Comparison of ENCODE assay signal across 8 mouse cellular contexts in genomic region chr3:108200329-108201323, GRCm38 (mm10). TPM values are rescaled to one million over a fixed set of nuclear protein-coding genes. Genes with fewer than 3 reads are reported as not detected.
DNase-seq lines count a peak whose midpoint lies in the region; ATAC-seq lines count a peak whose summit lies in the region.

Cyb561d1 (minus strand) TSS chr3:108201212.

- ATAC-seq in hindbrain, embryonic 12.5 days (ENCODE audit: low FRiP score) = peak; percentile 80

- H3K4me1 ChIP-seq in hindbrain, embryonic 12.5 days = peaks cover 45% of the 10 kb centered on the region

- 3% methylated on average over 43 of the region's 44 CpGs for WGBS in hindbrain, embryonic 12.5 days

- peak within 1 kb of the TSS; percentile 54 for H3K9ac ChIP-seq in hindbrain, embryonic 12.5 days

- peak within 1 kb of the TSS; percentile 57 for H3K4me2 ChIP-seq in hindbrain, embryonic 12.5 days (replicated peaks)

- peak; percentile 98 for DNase-seq in R1 (ENCODE audit: low read depth, low spot score)
- DNase-seq in cerebellum, postnatal 14 days = peak; percentile 88
- peak; percentile 86 for DNase-seq in frontal cortex, postnatal 14 days (ENCODE audit: low spot score in 2 of 2)
- DNase-seq in layer of hippocampus, postnatal 14 days (ENCODE audit: low spot score in 2 of 2) = peak; percentile 89 to 91
- peak; percentile 99 for DNase-seq in lung, postnatal 10 days
- DNase-seq in ovary, postnatal 14 days (ENCODE audit: low spot score) = peak; percentile 90
- peak; percentile 99 for DNase-seq in thymus, postnatal 25 days

- H3K36me3 ChIP-seq in hindbrain, embryonic 12.5 days = peaks cover 50% of the 10 kb centered on the region

- H3K9me3 ChIP-seq in hindbrain, embryonic 12.5 days (replicated peaks) = no peaks in the 10 kb centered on the region

- peak within 1 kb of the TSS; percentile 83 for H3K27ac ChIP-seq in hindbrain, embryonic 12.5 days

- no peaks in the 10 kb centered on the region for H3K27me3 ChIP-seq in hindbrain, embryonic 12.5 days

- H3K4me3 ChIP-seq in hindbrain, embryonic 12.5 days = peak within 1 kb of the TSS; percentile 47

RNA-seq across cellular contexts. Expression of gene Cyb561d1, which starts in this region (rescaled TPM):
- 5.0 and 5.6 TPM in 2 replicates for polyA plus RNA-seq in hindbrain, embryonic 12.5 days (2016; fragmentation: Nextera tagmentation; extraction: Ambion mirVana)
- total RNA-seq in layer of hippocampus, postnatal 14 days (2021) = 10 to 100 TPM; 11.5 to 12.4 TPM

Comparison
In these comparisons a context has a peak if more than half of its experiments do, and no peak if none do; other contexts are left out.
1. Peak in every context shown above with its lines: DNase-seq, ATAC-seq, H3K4me3 ChIP-seq and H3K27ac ChIP-seq.